In genomic region chr4:110125067-110125784, GRCm38 (mm10) we compare ENCODE assay signal across 18 mouse cellular contexts.
A peak's percentile ranks its signal among the peaks of the same experiment; 100 is the strongest.
DNase-seq lines count a peak whose midpoint lies in the region; ATAC-seq lines count a peak whose summit lies in the region.
"Had no signal": no experiment of that assay in that cellular context is flagged by ENCODE, and none has a peak within 500 bp of the region (broad histone marks: within the 10 kb centered on the region; RNA-seq: fewer than 3 reads in every experiment).

No protein-coding gene starts in this region.

- H3K4me3 ChIP-seq in kidney, embryonic 14.5 days (ENCODE audit: low read length): no peak overlapping the region
- H3K4me3 ChIP-seq: heart, adult 2 months; liver, embryonic 13.5 days; midbrain, embryonic 12.5 days had no signal

- 6% methylated on average over 6 of the region's 6 CpGs for WGBS in kidney, embryonic 14.5 days

- H3K27me3 ChIP-seq in kidney, embryonic 14.5 days (ENCODE audit: control insufficient read depth, insufficient read depth, low read length): no peaks in the 10 kb centered on the region
- H3K27me3 ChIP-seq: liver, embryonic 13.5 days; midbrain, embryonic 12.5 days had no signal

- no peaks in the 10 kb centered on the region for H3K9me3 ChIP-seq in kidney, embryonic 14.5 days (ENCODE audit: control insufficient read depth, low read length)
- H3K9me3 ChIP-seq: liver, embryonic 13.5 days; midbrain, embryonic 12.5 days had no signal

- peak overlapping the region; percentile 61; the same call in 1 of the 2 replicates for H3K27ac ChIP-seq in kidney, embryonic 14.5 days (ENCODE audit: low read depth, low read length)
- H3K27ac ChIP-seq: heart, adult 2 months; liver, embryonic 13.5 days; midbrain, embryonic 12.5 days had no signal

- H3K4me2 ChIP-seq in kidney, embryonic 14.5 days (replicated peaks; ENCODE audit: low read depth, low read length): no peak overlapping the region
- H3K4me2 ChIP-seq: liver, embryonic 13.5 days; midbrain, embryonic 12.5 days had no signal

- no peaks in the 10 kb centered on the region; the same call in 1 of the 2 replicates for H3K4me1 ChIP-seq in kidney, embryonic 14.5 days (ENCODE audit: control insufficient read depth, insufficient read depth, low read length)
- H3K4me1 ChIP-seq: liver, embryonic 13.5 days had no signal

- no peak for DNase-seq in kidney, postnatal 25 days
- DNase-seq in R1 (ENCODE audit: low read depth, low spot score) (peak; percentile 6), MN1 (ENCODE audit: low spot score) (no peak)
- DNase-seq in embryo, embryonic 9.5 days (ENCODE audit: extremely low spot score): peak; percentile 35
- peak; percentile 24 for DNase-seq in mesoderm, embryonic 11.5 days (ENCODE audit: low read depth, low spot score)
- DNase-seq in gastrocnemius, adult 8-10 months (ENCODE audit: low spot score in 2 of 2): no peak
- no peak for DNase-seq in thymus, postnatal 10 days (ENCODE audit: low spot score in 2 of 2)
- DNase-seq: adrenal gland, adult 2 months; B cell, adult 2 months; cerebellum, adult 18-20 months; gastrocnemius, postnatal 10 days; heart, adult 2 months; kidney, postnatal 36 days; liver, embryonic 13.5 days; right cerebral cortex, adult 18-20 months had no signal

- no peak overlapping the region for H3K9ac ChIP-seq in kidney, embryonic 14.5 days (ENCODE audit: low read depth, low read length)
- H3K9ac ChIP-seq: liver, embryonic 13.5 days; midbrain, embryonic 12.5 days had no signal

- ATAC-seq in kidney, embryonic 14.5 days (ENCODE audit: low FRiP score, low TSS enrichment): peak; percentile 83
- ATAC-seq: forebrain, embryonic 16.5 days had no signal

- H3K36me3 ChIP-seq in kidney, embryonic 14.5 days (ENCODE audit: control insufficient read depth, insufficient read depth, low read length): no peaks in the 10 kb centered on the region
- H3K36me3 ChIP-seq: liver, embryonic 13.5 days; midbrain, embryonic 12.5 days had no signal

Comparison
In these comparisons a context has a peak if more than half of its experiments do, and no peak if none do; other contexts are left out.
1. DNase-seq: peak in R1 (single experiment), embryo, embryonic 9.5 days (single experiment) and mesoderm, embryonic 11.5 days (single experiment); none in kidney, postnatal 25 days (0 of 2), MN1 (single experiment), gastrocnemius, adult 8-10 months (0 of 2) and thymus, postnatal 10 days (0 of 2).